Mouse (Mus musculus) lung, adult 2 months (tissue): ENCODE results near the gene Spcs1. TPM values are rescaled to one million over a fixed set of nuclear protein-coding genes. Genes with fewer than 3 reads are reported as not detected.

ENCODE experiments used
- DNase-seq: peaks from one replicate; pipeline ENCODE4 v3.0.0; 2022
- H3K4me1 ChIP-seq: fragments of 200-500 bp; 2 replicates; pipeline ENCODE4 v1.6.1; 2011; ENCODE audit warnings: low read length; ENCODE audit not compliant: control insufficient read depth, insufficient read depth
- H3K4me3 ChIP-seq: fragments of 200-500 bp; replicated peaks from 2 replicates; pipeline ENCODE3; 2011; ENCODE audit warnings: low read depth, mild to moderate bottlenecking, control low read depth, low read length; ENCODE audit errors: extremely low read depth
- CTCF ChIP-seq: fragments of 200-500 bp; IDR thresholded peaks from 2 replicates; pipeline ENCODE4 v1.5.1; 2011; ENCODE audit warnings: mild to moderate bottlenecking, low read length, control low read depth; ENCODE audit not compliant: insufficient read depth
- POLR2A ChIP-seq: fragments of 200-500 bp; IDR thresholded peaks from 2 replicates; pipeline ENCODE4 v1.6.1; 2011; ENCODE audit warnings: low read depth, mild to moderate bottlenecking, control low read depth, low read length, borderline replicate concordance; ENCODE audit errors: extremely low read depth
- WGBS: fragments of 180-500 bp; shearing (Covaris S2); methylation state at CpG from one replicate; pipeline ENCODE4 v1.1.7; 2018; 5-methylcytosine and 5-hydroxymethylcytosine counted together
- polyA plus RNA-seq: library from polyadenylated mRNA; depleted of rRNA; stranded (reverse); fragments of >200 nt; gene quantifications from 2 replicates; pipeline ENCODE4 v1.2.3, GENCODE M21; 2012; rRNA removed

Spcs1 gene
- polyA plus RNA-seq, 1 experiment = 173 TPM

- Histone ChIP-seq H3K4me3 (no peak overlapping the region), H3K4me1 (no peaks in the 10 kb centered on the region)
- WGBS = 75% methylated on average over 2 of the region's 2 CpGs
- TF ChIP-seq CTCF = no peak
- no peak for TF ChIP-seq POLR2A
- no peak for DNase-seq
These were observed 43.0 kb downstream of the Spcs1 start for GRCm38 (mm10) chr14:30958517-30958916.

GRCm38 (mm10) chr14:30951154-30951825 is 50.2 kb downstream of the Spcs1 start, which contains the start of gene Nek4:
TSS of gene Nek4 (plus strand) at chr14:30951377.
- peak within 1 kb of the TSS; percentile 93 for H3K4me3 ChIP-seq
- WGBS = under 1% methylated on average over 57 of the region's 57 CpGs
- peak; percentile 59; the same call in 1 of the 2 replicates for TF ChIP-seq POLR2A
- TF ChIP-seq CTCF = no peak
- H3K4me1 ChIP-seq = peaks cover 3% of the 10 kb centered on the region
- DNase-seq = peak; percentile 91

- DNase-seq = no peak
- peaks cover 3% of the 10 kb centered on the region for H3K4me1 ChIP-seq
- 88% methylated on average over 10 of the region's 10 CpGs for WGBS
- no peak overlapping the region for H3K4me3 ChIP-seq
- no peak for TF ChIP-seq CTCF
- no peak for TF ChIP-seq POLR2A
These were observed 51.5 kb downstream of the Spcs1 start for GRCm38 (mm10) chr14:30949986-30950385.

Other genes with a start within 250 kb of the Spcs1 start
- gene Tmem110, start 176.1 kb downstream of the Spcs1 start, polyA plus RNA-seq = 40.6 and 43.7 TPM in 2 replicates
- 44.8 and 50.3 TPM in 2 replicates for gene Mustn1, start 122.5 kb downstream of the Spcs1 start, polyA plus RNA-seq
- gene Itih4, start 115.2 kb downstream of the Spcs1 start, polyA plus RNA-seq = 37.7 and 43.4 TPM in 2 replicates
- gene Itih3, start 77.9 kb downstream of the Spcs1 start, polyA plus RNA-seq = 0.87 and 1.1 TPM in 2 replicates
- 1.1 and 1.4 TPM in 2 replicates for gene Itih1, start 58.4 kb downstream of the Spcs1 start, polyA plus RNA-seq
- 3.6 and 3.8 TPM in 2 replicates for gene Nek4, start 50.3 kb downstream of the Spcs1 start, polyA plus RNA-seq
- gene Glt8d1, start 272 bp downstream of the Spcs1 start, polyA plus RNA-seq = 17.2 and 21.6 TPM in 2 replicates
- gene Pbrm1, start 17.5 kb upstream of the Spcs1 start, polyA plus RNA-seq = 12.8 and 14.7 TPM in 2 replicates
- gene Gnl3, start 17.5 kb upstream of the Spcs1 start, polyA plus RNA-seq = 7.9 and 13.2 TPM in 2 replicates
- 58.1 and 70.0 TPM in 2 replicates for gene Smim4, start 127.3 kb upstream of the Spcs1 start, polyA plus RNA-seq
- 147 and 266 TPM in 2 replicates for gene Nt5dc2, start 129.4 kb upstream of the Spcs1 start, polyA plus RNA-seq
- 114 and 136 TPM in 2 replicates for gene Stab1, start 167.0 kb upstream of the Spcs1 start, polyA plus RNA-seq
- 25.4 and 32.2 TPM in 2 replicates for gene Tnnc1, start 206.6 kb upstream of the Spcs1 start, polyA plus RNA-seq
- 412 and 458 TPM in 2 replicates for gene Nisch, start 215.3 kb upstream of the Spcs1 start, polyA plus RNA-seq
- 95.9 and 109 TPM in 2 replicates for gene Sema3g, start 216.2 kb upstream of the Spcs1 start, polyA plus RNA-seq
- gene Phf7, start 249.6 kb upstream of the Spcs1 start, polyA plus RNA-seq = 4.8 and 5.4 TPM in 2 replicates
- gene Bap1, start 249.8 kb upstream of the Spcs1 start, polyA plus RNA-seq = 43.9 and 48.3 TPM in 2 replicates